Mouse (Mus musculus) erythroblast, embryonic 14.5 days (primary cell): ENCODE results near the gene Man1c1.

ENCODE experiments used
- GATA1 ChIP-seq: IDR thresholded peaks from 2 replicates; pipeline ENCODE4 v1.6.1; 2012; ENCODE audit warnings: low read length, inconsistent platforms, mixed read lengths
- TAL1 ChIP-seq: IDR thresholded peaks from 3 replicates; pipeline ENCODE4 v1.6.1; 2012; ENCODE audit warnings: low read length, inconsistent platforms, mixed read lengths

- TF ChIP-seq GATA1 (no peak), TAL1 (no peak)
These were observed 86.3 kb downstream of the Man1c1 start for GRCm38 (mm10) chr4:134617779-134618178.
